Mouse (Mus musculus): ENCODE data around the gene Nudt3. TPM values are rescaled to one million over a fixed set of nuclear protein-coding genes. Genes with fewer than 3 reads are reported as not detected.

Nudt3 gene
- polyA plus RNA-seq, 1 experiment = 142 TPM

GRCm38 (mm10) chr17:27656011-27656399 is 32.7 kb upstream of the Nudt3 start:
- no peaks in the 10 kb centered on the region for H3K79me2 ChIP-seq (ENCODE audit: control insufficient read depth, insufficient read depth)
- no peak for TF ChIP-seq USF1 (IDR thresholded peaks at IDR 0.05; ENCODE audit: low read depth)
- peak in 1 of 3 experiments; percentile 48 for TF ChIP-seq MYOD1 (IDR thresholded peaks at IDR 0.05; ENCODE audit: control insufficient read depth in 1 of 3, insufficient read length in 2 of 3, low read depth in 2 of 3)
- no peaks in the 10 kb centered on the region for H3K36me3 ChIP-seq (ENCODE audit: control insufficient read depth, insufficient read depth)
- H3ac ChIP-seq (ENCODE audit: control insufficient read depth, insufficient read length) = no peak overlapping the region
- peak overlapping the region; percentile 38 for H3K4me2 ChIP-seq (ENCODE audit: low read depth)
- peaks cover 17% of the 10 kb centered on the region for H3K27me3 ChIP-seq (ENCODE audit: control insufficient read depth, insufficient read depth, insufficient read length)
- H3K4me3 ChIP-seq = no peak overlapping the region

GRCm38 (mm10) chr17:27655089-27656010 is 32.1 kb upstream of the Nudt3 start, which contains the start of gene Pacsin1:
Gene Pacsin1, plus strand, starts transcription at chr17:27655509.
- Histone ChIP-seq H3K4me3 (no peak within 1 kb of the TSS), H3K4me2 (ENCODE audit: low read depth) (peak within 1 kb of the TSS; percentile 38), H3K27me3 (ENCODE audit: control insufficient read depth, insufficient read depth, insufficient read length) (peaks cover 17% of the 10 kb centered on the region), H3K36me3 (ENCODE audit: control insufficient read depth, insufficient read depth) (no peaks in the 10 kb centered on the region), H3ac (ENCODE audit: control insufficient read depth, insufficient read length) (no peak within 1 kb of the TSS), H3K79me2 (ENCODE audit: control insufficient read depth, insufficient read depth) (no peaks in the 10 kb centered on the region)
- no peak for TF ChIP-seq USF1 (IDR thresholded peaks at IDR 0.05; ENCODE audit: low read depth)
- TF ChIP-seq SRF (IDR thresholded peaks at IDR 0.05; ENCODE audit: control insufficient read depth, insufficient read length, low read depth) = no peak
- TF ChIP-seq MYOD1 (IDR thresholded peaks at IDR 0.05; ENCODE audit: control insufficient read depth in 1 of 3, insufficient read length in 2 of 3, low read depth in 2 of 3) = peak in 1 of 3 experiments; percentile 20
- TF ChIP-seq TCF12 (IDR thresholded peaks at IDR 0.05; ENCODE audit: insufficient read depth, poor library complexity, severe bottlenecking) = no peak
- no peak for TF ChIP-seq CEBPB (IDR thresholded peaks at IDR 0.05; ENCODE audit: insufficient read depth, poor library complexity, severe bottlenecking)
- TF ChIP-seq E2F4 (IDR thresholded peaks at IDR 0.05; ENCODE audit: insufficient read depth) = no peak
- no peak for TF ChIP-seq TCF3 (IDR thresholded peaks at IDR 0.05; ENCODE audit: insufficient read length, low read depth)
- no peak for TF ChIP-seq POLR2A (IDR thresholded peaks at IDR 0.05; ENCODE audit: insufficient read length, low read depth)

- no peaks in the 10 kb centered on the region for H3K79me2 ChIP-seq (ENCODE audit: control insufficient read depth, insufficient read depth)
- H3ac ChIP-seq (ENCODE audit: control insufficient read depth, insufficient read length) = no peak overlapping the region
- no peak overlapping the region for H3K4me3 ChIP-seq
- H3K4me2 ChIP-seq (ENCODE audit: low read depth) = no peak overlapping the region
- peaks cover 18% of the 10 kb centered on the region for H3K27me3 ChIP-seq (ENCODE audit: control insufficient read depth, insufficient read depth, insufficient read length)
- no peaks in the 10 kb centered on the region for H3K36me3 ChIP-seq (ENCODE audit: control insufficient read depth, insufficient read depth)
- peak in 2 of 3 experiments; percentile 2 to 52 for TF ChIP-seq MYOG (IDR thresholded peaks at IDR 0.05; ENCODE audit: control insufficient read depth in 1 of 3, insufficient read depth in 1 of 3, insufficient read length in 2 of 3, low read depth in 2 of 3)
- TF ChIP-seq POLR2A (IDR thresholded peaks at IDR 0.05; ENCODE audit: insufficient read length, low read depth) = no peak
- no peak for TF ChIP-seq TCF3 (IDR thresholded peaks at IDR 0.05; ENCODE audit: insufficient read length, low read depth)
- TF ChIP-seq MYOD1 (IDR thresholded peaks at IDR 0.05; ENCODE audit: control insufficient read depth in 1 of 3, insufficient read length in 2 of 3, low read depth in 2 of 3) = peak in 1 of 3 experiments; percentile 67
Measured at GRCm38 (mm10) chr17:27653253-27653959, 30.1 kb upstream of the Nudt3 start.

GRCm38 (mm10) chr17:27652046-27652790 is 28.9 kb upstream of the Nudt3 start:
- no peak overlapping the region for H3ac ChIP-seq (ENCODE audit: control insufficient read depth, insufficient read length)
- no peaks in the 10 kb centered on the region for H3K79me2 ChIP-seq (ENCODE audit: control insufficient read depth, insufficient read depth)
- peaks cover 19% of the 10 kb centered on the region for H3K27me3 ChIP-seq (ENCODE audit: control insufficient read depth, insufficient read depth, insufficient read length)
- no peaks in the 10 kb centered on the region for H3K36me3 ChIP-seq (ENCODE audit: control insufficient read depth, insufficient read depth)
- TF ChIP-seq TCF3 (IDR thresholded peaks at IDR 0.05; ENCODE audit: insufficient read length, low read depth) = no peak
- TF ChIP-seq POLR2A (IDR thresholded peaks at IDR 0.05; ENCODE audit: insufficient read length, low read depth) = no peak
- no peak for TF ChIP-seq TCF12 (IDR thresholded peaks at IDR 0.05; ENCODE audit: insufficient read depth, poor library complexity, severe bottlenecking)
- TF ChIP-seq MAX (IDR thresholded peaks at IDR 0.05; ENCODE audit: low read depth) = no peak
- TF ChIP-seq SRF (IDR thresholded peaks at IDR 0.05; ENCODE audit: control insufficient read depth, insufficient read length, low read depth) = no peak
- TF ChIP-seq E2F4 (IDR thresholded peaks at IDR 0.05; ENCODE audit: insufficient read depth) = no peak
- no peak for TF ChIP-seq MYOD1 (IDR thresholded peaks at IDR 0.05; ENCODE audit: control insufficient read depth in 1 of 3, insufficient read length in 2 of 3, low read depth in 2 of 3)
- no peak for TF ChIP-seq REST (IDR thresholded peaks at IDR 0.05; ENCODE audit: insufficient read depth, insufficient read length)
- H3K4me3 ChIP-seq = no peak overlapping the region
- H3K4me2 ChIP-seq (ENCODE audit: low read depth) = no peak overlapping the region

GRCm38 (mm10) chr17:27650586-27650985 is 27.3 kb upstream of the Nudt3 start:
- no peak overlapping the region for H3K4me2 ChIP-seq (ENCODE audit: low read depth)
- H3K4me3 ChIP-seq = no peak overlapping the region
- H3K36me3 ChIP-seq (ENCODE audit: control insufficient read depth, insufficient read depth) = no peaks in the 10 kb centered on the region
- H3ac ChIP-seq (ENCODE audit: control insufficient read depth, insufficient read length) = no peak overlapping the region
- TF ChIP-seq USF1 (IDR thresholded peaks at IDR 0.05; ENCODE audit: low read depth) = no peak
- TF ChIP-seq POLR2A (IDR thresholded peaks at IDR 0.05; ENCODE audit: insufficient read length, low read depth) = no peak
- no peak for TF ChIP-seq TCF3 (IDR thresholded peaks at IDR 0.05; ENCODE audit: insufficient read length, low read depth)
- no peak for TF ChIP-seq TCF12 (IDR thresholded peaks at IDR 0.05; ENCODE audit: insufficient read depth, poor library complexity, severe bottlenecking)
- no peak for TF ChIP-seq MYOD1 (IDR thresholded peaks at IDR 0.05; ENCODE audit: control insufficient read depth in 1 of 3, insufficient read length in 2 of 3, low read depth in 2 of 3)
- TF ChIP-seq MAX (IDR thresholded peaks at IDR 0.05; ENCODE audit: low read depth) = no peak
- TF ChIP-seq E2F4 (IDR thresholded peaks at IDR 0.05; ENCODE audit: insufficient read depth) = no peak
- no peak for TF ChIP-seq MYOG (IDR thresholded peaks at IDR 0.05; ENCODE audit: control insufficient read depth in 1 of 3, insufficient read depth in 1 of 3, insufficient read length in 2 of 3, low read depth in 2 of 3)
- no peak for TF ChIP-seq REST (IDR thresholded peaks at IDR 0.05; ENCODE audit: insufficient read depth, insufficient read length)
- no peak for TF ChIP-seq SRF (IDR thresholded peaks at IDR 0.05; ENCODE audit: control insufficient read depth, insufficient read length, low read depth)
- no peak for TF ChIP-seq POLR2AphosphoS2 (IDR thresholded peaks at IDR 0.05; ENCODE audit: insufficient read length, low read depth)
- TF ChIP-seq CEBPB (IDR thresholded peaks at IDR 0.05; ENCODE audit: insufficient read depth, poor library complexity, severe bottlenecking) = no peak
- H3K79me2 ChIP-seq (ENCODE audit: control insufficient read depth, insufficient read depth) = no peaks in the 10 kb centered on the region
- peaks cover 15% of the 10 kb centered on the region for H3K27me3 ChIP-seq (ENCODE audit: control insufficient read depth, insufficient read depth, insufficient read length)
